Comparison of ENCODE assay signal across 8 mouse cellular contexts in the genomic region with DNA sequence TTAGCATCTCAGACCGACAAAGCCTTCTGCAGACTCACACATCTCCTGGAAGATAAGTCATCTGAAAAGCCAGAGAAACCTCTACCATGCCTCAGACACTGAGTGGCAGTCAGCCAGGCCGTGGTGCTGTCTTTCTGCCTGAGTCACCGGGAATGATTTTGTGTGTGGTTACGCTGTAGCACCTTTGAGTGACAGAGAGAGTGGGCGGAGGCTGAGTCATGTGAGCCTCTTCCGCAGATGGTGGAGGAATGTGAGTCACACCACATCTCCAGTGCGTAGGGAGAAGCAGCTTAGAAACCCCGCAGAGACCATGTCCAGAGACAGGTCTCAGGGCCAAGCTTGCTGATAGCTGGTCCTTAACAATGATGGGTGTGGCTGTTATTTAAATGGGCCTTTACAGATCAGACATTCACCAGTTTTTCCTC.
DNase-seq lines count a peak whose midpoint lies in the region; ATAC-seq and TF ChIP-seq lines count a peak whose summit lies in the region.

No protein-coding gene starts in this region.

- H3K4me3 ChIP-seq in heart, postnatal 0 days (ENCODE audit: low read depth, low read length): no peak overlapping the region
- no peak overlapping the region for H3K4me3 ChIP-seq in heart, embryonic 10.5 days
- H3K4me3 ChIP-seq in myocyte: no peak overlapping the region
- no peak overlapping the region for H3K4me3 ChIP-seq in kidney, embryonic 16.5 days (ENCODE audit: low read length)
- H3K4me3 ChIP-seq in liver, embryonic 12.5 days: no peak overlapping the region

- WGBS in heart, postnatal 0 days: 28% methylated on average over 8 of the region's 8 CpGs
- 65% methylated on average over 8 of the region's 8 CpGs for WGBS in heart, embryonic 10.5 days
- WGBS in kidney, embryonic 16.5 days: 63% methylated on average over 8 of the region's 8 CpGs
- 40% methylated on average over 8 of the region's 8 CpGs for WGBS in liver, embryonic 12.5 days (ENCODE audit: insufficient replicate concordance)

- H3K9me3 ChIP-seq in heart, postnatal 0 days (replicated peaks; ENCODE audit: control insufficient read depth, low read length): no peaks in the 10 kb centered on the region
- no peaks in the 10 kb centered on the region for H3K9me3 ChIP-seq in heart, embryonic 10.5 days
- H3K9me3 ChIP-seq in kidney, embryonic 16.5 days (ENCODE audit: low read length): no peaks in the 10 kb centered on the region
- no peaks in the 10 kb centered on the region for H3K9me3 ChIP-seq in liver, embryonic 12.5 days (replicated peaks)

- peak; percentile 63 for ATAC-seq in heart, postnatal 0 days (ENCODE audit: insufficient read depth, low read depth)
- ATAC-seq in kidney, embryonic 16.5 days (ENCODE audit: low FRiP score, low TSS enrichment): no peak
- no peak for ATAC-seq in liver, embryonic 12.5 days

- no peaks in the 10 kb centered on the region for H3K27me3 ChIP-seq in heart, postnatal 0 days (ENCODE audit: control insufficient read depth, insufficient read depth, low read length)
- H3K27me3 ChIP-seq in heart, embryonic 10.5 days (ENCODE audit: insufficient read depth, poor library complexity, severe bottlenecking): no peaks in the 10 kb centered on the region
- no peaks in the 10 kb centered on the region for H3K27me3 ChIP-seq in myocyte (ENCODE audit: control insufficient read depth, insufficient read depth, insufficient read length)
- H3K27me3 ChIP-seq in kidney, embryonic 16.5 days (ENCODE audit: insufficient read depth, low read length): no peaks in the 10 kb centered on the region
- no peaks in the 10 kb centered on the region for H3K27me3 ChIP-seq in liver, embryonic 12.5 days (replicated peaks)

- DNase-seq in heart, postnatal 0 days (ENCODE audit: low spot score): peak; percentile 80
- DNase-seq in heart, embryonic 10.5 days (ENCODE audit: low spot score): no peak
- peak; percentile 88 for DNase-seq in MN1 (ENCODE audit: low spot score)
- DNase-seq in frontal cortex, postnatal 36 days (ENCODE audit: low spot score in 2 of 2): peak; percentile 88 to 92
- DNase-seq in kidney, adult 11 months: no peak

- no peaks in the 10 kb centered on the region for H3K79me2 ChIP-seq in myocyte (ENCODE audit: control insufficient read depth, insufficient read depth)

- no peak overlapping the region for H3K9ac ChIP-seq in heart, postnatal 0 days (replicated peaks; ENCODE audit: low read depth, low read length)
- no peak overlapping the region for H3K9ac ChIP-seq in kidney, embryonic 16.5 days (replicated peaks; ENCODE audit: low read length)
- no peak overlapping the region for H3K9ac ChIP-seq in liver, embryonic 12.5 days

- H3K4me2 ChIP-seq in heart, postnatal 0 days (ENCODE audit: low read depth, low read length): no peak overlapping the region
- H3K4me2 ChIP-seq in myocyte (ENCODE audit: low read depth): peak overlapping the region; percentile 54
- H3K4me2 ChIP-seq in kidney, embryonic 16.5 days (replicated peaks; ENCODE audit: low read depth, low read length): no peak overlapping the region
- H3K4me2 ChIP-seq in liver, embryonic 12.5 days: no peak overlapping the region

- peaks cover 6% of the 10 kb centered on the region; the same call in 1 of the 2 replicates for H3K4me1 ChIP-seq in heart, postnatal 0 days (ENCODE audit: control insufficient read depth, insufficient read depth)
- H3K4me1 ChIP-seq in heart, embryonic 10.5 days: peaks cover 8% of the 10 kb centered on the region; the same call in 1 of the 2 replicates
- peaks cover 8% of the 10 kb centered on the region; the same call in 1 of the 2 replicates for H3K4me1 ChIP-seq in kidney, embryonic 16.5 days (ENCODE audit: insufficient read depth, low read length)
- no peaks in the 10 kb centered on the region for H3K4me1 ChIP-seq in liver, embryonic 12.5 days

- TF ChIP-seq POLR2A in myocyte (IDR thresholded peaks at IDR 0.05; ENCODE audit: insufficient read length, low read depth): peak; percentile 18

- no peak overlapping the region for H3K27ac ChIP-seq in heart, postnatal 0 days (ENCODE audit: low read depth)
- no peak overlapping the region for H3K27ac ChIP-seq in heart, embryonic 10.5 days
- no peak overlapping the region for H3K27ac ChIP-seq in kidney, embryonic 16.5 days (ENCODE audit: low read length)
- no peak overlapping the region for H3K27ac ChIP-seq in liver, embryonic 12.5 days

- no peak for TF ChIP-seq CTCF in heart, postnatal 0 days (IDR thresholded peaks at IDR 0.05; ENCODE audit: low read depth)

- H3ac ChIP-seq in myocyte (ENCODE audit: control insufficient read depth, insufficient read length): no peak overlapping the region

- H3K36me3 ChIP-seq in heart, postnatal 0 days (replicated peaks; ENCODE audit: control insufficient read depth, insufficient read depth, low read length): no peaks in the 10 kb centered on the region
- H3K36me3 ChIP-seq in heart, embryonic 10.5 days: no peaks in the 10 kb centered on the region
- no peaks in the 10 kb centered on the region for H3K36me3 ChIP-seq in myocyte (ENCODE audit: control insufficient read depth, insufficient read depth)
- no peaks in the 10 kb centered on the region for H3K36me3 ChIP-seq in kidney, embryonic 16.5 days (ENCODE audit: insufficient read depth, low read length)
- no peaks in the 10 kb centered on the region for H3K36me3 ChIP-seq in liver, embryonic 12.5 days

- TF ChIP-seq EP300 in heart, postnatal 0 days (IDR thresholded peaks at IDR 0.05; ENCODE audit: low read depth): no peak

TF ChIP-seq in myocyte, 11 proteins besides CTCF, POLR2A, EP300 and RAD21:
- peak; percentile 68 for TF ChIP-seq TCF12 (IDR thresholded peaks at IDR 0.05; ENCODE audit: insufficient read depth, poor library complexity, severe bottlenecking)
- TF ChIP-seq TCF3 (IDR thresholded peaks at IDR 0.05; ENCODE audit: insufficient read length, low read depth): peak; percentile 11
- TF ChIP-seq E2F4 (IDR thresholded peaks at IDR 0.05; ENCODE audit: insufficient read depth): no peak
- TF ChIP-seq USF1 (IDR thresholded peaks at IDR 0.05; ENCODE audit: low read depth): peak; percentile 91
- TF ChIP-seq SRF (IDR thresholded peaks at IDR 0.05; ENCODE audit: control insufficient read depth, insufficient read length, low read depth): peak; percentile 7
- TF ChIP-seq MYOG (IDR thresholded peaks at IDR 0.05; ENCODE audit: control insufficient read depth in 1 of 3, insufficient read depth in 1 of 3, insufficient read length in 2 of 3, low read depth in 2 of 3): peak in 1 of 3 experiments; percentile 59
- no peak for TF ChIP-seq POLR2AphosphoS2 (IDR thresholded peaks at IDR 0.05; ENCODE audit: insufficient read length, low read depth)
- peak in 2 of 3 experiments; percentile 48 to 82 for TF ChIP-seq MYOD1 (IDR thresholded peaks at IDR 0.05; ENCODE audit: control insufficient read depth in 1 of 3, insufficient read length in 2 of 3, low read depth in 2 of 3)
- no peak for TF ChIP-seq CEBPB (IDR thresholded peaks at IDR 0.05; ENCODE audit: insufficient read depth, poor library complexity, severe bottlenecking)

Comparison
In these comparisons a context has a peak if more than half of its experiments do, and no peak if none do; other contexts are left out.
1. DNase-seq: peak in heart, postnatal 0 days (single experiment), MN1 (single experiment) and frontal cortex, postnatal 36 days (2 of 2); none in heart, embryonic 10.5 days (single experiment) and kidney, adult 11 months (single experiment).